Mouse (Mus musculus) ZHBTc4 (cell line): ENCODE measurements around the gene Nrp2.

Source experiments
- DNase-seq: peaks from one replicate; pipeline ENCODE4 v3.0.0-alpha.2; 2011; ENCODE audit warnings: low read depth, low spot score

Nrp2 gene

DNA sequence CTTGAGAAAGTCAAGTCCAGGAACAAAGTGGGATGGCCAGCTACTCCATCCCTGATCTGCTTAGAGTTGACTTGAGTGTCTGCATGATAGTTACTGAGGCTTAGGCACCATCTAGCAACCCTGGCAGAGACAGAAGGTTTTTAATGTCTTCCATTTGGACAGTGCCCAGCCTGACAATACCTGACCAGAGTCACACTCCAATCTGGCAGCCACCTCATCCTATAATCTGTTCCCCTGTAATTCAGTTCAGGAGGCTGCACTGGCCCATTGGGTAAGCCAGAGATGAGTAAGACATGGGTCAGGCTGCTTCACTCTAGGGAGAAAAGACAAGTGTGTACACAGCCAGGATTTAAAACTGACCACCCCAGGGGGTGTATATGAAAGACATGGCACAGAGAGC lies 79.5 kb downstream of the Nrp2 start:
- DNase-seq, result no peak

DNA sequence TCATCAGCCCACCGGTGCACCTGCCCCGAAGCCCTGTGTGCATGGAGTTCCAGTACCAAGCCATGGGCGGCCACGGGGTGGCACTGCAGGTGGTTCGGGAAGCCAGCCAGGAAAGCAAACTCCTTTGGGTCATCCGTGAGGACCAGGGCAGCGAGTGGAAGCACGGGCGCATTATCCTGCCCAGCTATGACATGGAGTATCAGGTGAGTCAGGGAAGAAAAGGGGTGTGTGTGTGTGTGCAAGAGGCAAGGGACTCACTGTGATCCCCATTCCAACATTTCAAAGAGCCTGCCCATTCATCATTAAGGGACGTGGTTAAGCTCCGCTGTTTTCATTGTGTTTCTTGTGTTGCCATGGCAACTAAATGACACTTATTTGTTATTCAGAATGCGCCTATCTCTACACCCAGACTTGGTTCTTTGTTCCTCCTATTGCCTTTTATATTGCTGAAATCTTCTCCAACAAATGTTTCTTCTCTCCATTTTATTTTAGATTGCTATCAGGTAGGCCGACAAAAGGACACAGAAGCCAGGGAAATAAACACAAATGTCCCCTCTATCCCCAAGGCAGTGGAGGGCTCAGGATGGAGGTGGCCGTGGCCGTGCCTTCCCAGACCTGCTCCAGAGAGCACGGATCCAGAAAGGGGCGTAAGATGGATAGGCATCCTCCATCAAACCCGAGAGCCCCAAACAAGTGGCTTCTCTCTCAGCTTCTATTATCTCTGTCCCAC lies 80.4 kb downstream of the Nrp2 start:
- DNase-seq, result peak; percentile 95

DNA sequence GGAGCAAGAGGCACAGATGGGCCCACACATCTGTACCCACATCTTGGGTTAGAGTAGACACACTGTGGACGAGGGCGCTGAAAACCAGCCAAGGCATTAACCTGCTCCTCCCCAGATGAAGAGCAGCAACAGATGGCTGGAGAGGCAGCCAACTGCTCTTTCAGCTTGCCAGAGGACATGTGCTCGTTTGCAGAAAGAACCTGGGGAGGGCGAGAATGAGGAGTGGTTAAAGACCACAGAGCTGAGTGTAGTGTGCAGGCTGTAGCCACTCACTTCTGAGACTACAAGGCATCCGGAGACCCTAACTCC lies 81.0 kb downstream of the Nrp2 start:
- no peak for DNase-seq

DNA sequence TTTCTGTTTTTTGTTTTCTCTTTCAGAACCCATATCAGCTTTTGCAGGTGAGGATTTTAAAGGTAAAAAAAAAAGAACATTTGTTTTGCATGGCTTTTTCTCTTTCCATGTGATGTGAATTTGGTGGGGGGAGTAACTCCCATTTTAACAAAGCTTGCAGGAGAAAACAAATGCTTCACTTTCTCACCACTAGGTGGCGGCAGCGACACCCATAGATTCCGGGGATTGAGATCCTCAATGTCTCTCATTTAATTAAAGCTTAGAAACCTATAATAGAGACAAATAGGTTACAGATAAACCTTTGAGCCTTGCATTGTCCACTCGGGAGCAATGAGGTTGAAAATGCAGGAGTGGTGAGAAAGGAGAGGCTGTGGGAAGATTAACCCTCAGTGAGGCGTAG lies 83.2 kb downstream of the Nrp2 start:
- peak; percentile 77 for DNase-seq

DNA sequence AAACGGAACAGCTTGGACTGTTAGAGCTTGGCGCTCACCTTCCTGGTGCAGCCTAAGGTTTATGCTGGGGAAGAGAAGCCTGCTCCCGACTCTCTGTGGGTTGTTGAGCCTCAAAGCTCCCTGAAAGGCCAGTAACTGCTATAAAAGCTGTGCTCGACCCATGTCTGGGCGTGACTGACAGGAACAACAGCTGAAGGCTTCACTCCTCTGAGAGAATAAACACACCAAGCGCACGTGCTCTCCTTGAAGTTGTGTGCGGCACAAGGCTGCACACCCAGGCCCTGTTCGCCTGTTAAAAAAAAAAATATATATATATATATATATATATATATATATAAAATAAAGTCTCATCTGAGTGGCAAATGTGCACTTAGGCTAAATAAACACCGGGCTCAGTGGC lies 84.5 kb downstream of the Nrp2 start:
- no peak for DNase-seq

DNA sequence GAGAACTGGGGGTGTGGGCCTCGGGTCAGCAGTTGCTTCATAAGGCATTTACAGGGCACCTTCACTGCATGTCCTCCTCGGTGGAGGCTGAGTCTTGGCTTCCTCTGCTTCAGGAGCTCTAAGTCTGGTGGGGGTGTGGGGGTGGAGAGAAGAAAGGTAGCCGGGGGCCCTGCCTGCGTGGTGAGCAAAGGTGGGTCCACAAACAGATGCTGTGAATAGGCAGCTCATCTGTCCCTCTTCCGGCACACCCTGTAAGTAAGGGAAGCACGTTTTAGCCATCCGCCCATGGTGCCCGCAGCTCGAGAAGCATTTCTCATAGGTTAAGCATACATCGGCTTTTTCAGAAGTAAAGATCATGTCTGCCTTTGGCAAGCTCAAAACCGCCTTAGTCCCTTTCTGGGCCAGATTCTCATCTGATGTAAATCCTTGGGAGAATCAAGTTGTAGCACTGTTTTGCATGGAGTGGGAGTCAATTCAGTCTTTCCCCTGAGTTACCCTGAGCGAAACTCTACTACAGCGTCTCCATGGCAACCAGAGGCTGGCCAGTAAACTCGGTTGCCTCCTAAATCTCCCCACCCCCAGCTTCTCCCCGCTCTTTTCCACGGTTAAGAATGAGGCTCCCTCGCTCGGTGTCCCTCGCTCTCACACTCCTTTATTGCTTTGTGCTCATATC lies 91.3 kb downstream of the Nrp2 start:
- peak; percentile 82 for DNase-seq

DNA sequence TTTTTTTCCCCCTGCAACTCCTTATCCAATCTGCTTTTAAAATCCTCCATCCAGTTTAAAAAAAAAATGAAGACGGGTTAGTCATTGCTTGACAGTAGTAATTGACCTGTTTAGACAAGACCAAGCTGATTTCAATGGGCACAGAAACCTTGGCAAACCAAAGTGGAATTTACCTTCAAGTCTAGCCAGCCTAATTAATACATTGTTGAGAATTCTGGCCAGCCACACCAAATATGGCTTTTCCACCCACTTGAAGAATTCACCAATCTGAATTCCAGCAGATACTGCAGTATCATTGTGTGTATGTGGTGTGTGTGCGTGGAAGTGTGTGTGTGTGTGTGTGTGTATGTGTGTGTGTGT lies 91.8 kb downstream of the Nrp2 start:
- no peak for DNase-seq

DNA sequence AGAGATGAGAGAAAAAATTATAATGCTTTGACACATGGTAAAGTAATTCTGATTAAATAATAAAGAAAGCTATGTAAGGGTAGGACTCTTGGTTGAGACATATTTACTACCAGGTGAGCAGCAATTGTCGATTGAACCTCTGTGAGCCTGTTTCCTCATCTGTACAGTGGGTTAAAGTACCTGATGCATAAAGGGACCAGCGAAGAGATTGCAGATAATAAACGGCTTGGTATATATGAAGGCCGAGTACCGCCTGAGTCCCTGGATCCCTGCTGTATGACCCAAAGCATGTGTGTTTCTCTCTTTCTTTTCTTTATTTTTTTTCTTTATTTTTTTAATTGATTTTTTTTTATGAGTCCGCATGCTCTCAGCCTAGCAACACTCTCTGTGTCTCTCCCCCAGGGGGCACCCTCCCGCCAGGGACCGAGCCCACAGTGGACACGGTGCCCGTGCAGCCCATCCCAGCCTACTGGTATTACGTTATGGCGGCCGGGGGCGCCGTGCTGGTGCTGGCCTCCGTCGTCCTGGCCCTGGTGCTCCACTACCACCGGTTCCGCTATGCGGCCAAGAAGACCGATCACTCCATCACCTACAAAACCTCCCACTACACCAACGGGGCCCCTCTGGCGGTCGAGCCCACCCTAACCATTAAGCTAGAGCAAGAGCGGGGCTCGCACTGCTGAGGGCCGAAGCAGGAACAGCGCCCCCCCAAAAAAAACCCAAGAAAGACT lies 92.4 kb downstream of the Nrp2 start:
- DNase-seq, result peak; percentile 48

DNA sequence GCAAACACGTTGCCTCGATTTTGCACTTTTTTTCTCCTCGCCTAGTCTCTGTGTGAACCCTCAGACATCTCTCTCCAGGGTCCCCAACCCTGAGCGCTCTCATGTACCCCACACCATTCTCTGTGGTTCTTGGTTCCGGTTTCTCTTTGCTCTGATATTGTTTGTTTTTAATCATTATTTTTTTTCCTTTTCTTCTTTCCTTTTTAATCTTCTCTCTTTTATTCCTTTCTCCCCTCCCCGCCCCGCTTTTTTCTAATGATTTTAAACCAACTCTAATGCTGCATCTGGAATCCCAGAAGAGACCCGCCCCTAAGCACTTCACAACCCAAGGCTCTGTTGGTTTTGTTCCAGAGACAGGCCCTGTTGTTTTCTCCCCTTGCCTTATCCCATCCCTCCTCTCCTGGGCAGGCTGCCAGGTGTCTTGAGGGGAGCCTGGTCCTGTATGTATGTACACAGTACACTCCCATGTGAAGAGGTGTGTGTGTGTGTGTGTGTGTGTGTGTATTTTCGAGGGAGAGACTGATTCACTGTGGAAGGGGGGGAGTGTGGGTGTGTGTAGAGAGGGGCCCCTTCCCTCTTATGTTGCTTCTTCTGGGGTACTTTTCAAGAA lies 93.1 kb downstream of the Nrp2 start:
- DNase-seq, result no peak

DNA sequence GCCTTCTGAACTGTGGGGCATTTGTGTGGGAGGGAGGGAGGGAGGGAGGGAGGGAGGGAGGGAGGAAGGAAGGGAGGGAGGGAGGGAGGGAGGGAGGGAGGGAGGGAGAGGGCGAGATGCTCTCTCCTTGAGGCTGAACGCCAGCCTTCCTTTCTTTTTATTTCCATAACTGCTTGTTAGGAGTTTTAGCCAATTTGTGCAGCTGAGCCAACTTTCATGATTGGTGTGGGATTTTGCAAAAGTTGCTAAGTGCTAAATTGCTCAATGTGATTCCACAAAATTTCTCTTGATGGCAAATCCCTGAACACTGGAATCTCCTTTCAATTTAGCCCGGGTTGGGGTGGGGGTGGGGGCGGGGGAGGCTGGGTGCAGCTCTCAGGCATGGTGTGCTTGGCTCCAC lies 96.3 kb downstream of the Nrp2 start:
- DNase-seq, result no peak

DNA sequence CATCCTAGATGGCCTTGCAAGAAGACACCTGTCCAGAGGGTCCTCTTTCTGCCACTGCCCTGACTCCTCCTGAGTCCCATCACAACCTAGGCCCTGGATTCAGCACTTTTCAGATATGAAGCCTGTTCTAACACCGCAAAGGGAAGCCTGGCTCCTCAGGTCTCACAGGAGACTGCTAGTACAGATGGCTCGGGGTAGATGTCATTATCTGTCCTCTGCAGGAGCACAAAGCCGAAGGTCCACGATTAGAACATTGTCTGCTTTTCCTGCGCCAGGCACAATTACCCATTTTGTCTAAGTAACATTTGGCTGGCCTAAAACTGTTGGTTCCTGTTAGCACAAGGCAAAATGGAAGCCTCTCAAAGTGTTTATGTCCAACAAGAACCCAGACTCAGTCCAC lies 97.3 kb downstream of the Nrp2 start:
- no peak for DNase-seq

DNA sequence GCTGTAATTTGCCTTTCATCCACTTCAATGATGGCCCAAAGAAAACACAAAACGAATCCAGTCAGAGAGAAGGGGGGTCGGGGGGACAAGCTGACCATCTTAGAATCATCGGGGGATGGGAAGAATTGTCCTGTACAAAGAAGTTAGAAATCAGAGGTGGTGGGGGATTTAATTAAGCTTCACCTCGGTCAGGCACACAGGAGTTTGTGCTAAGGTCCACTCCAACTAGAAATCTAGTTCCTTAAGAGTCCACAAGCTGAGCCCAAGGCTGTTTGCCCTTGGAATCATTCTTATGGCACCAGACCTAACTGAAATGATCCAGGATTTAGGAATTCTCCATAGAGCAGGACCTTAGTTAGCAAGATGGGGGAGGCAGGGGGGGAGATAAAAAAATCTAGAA lies 98.3 kb downstream of the Nrp2 start:
- DNase-seq, result no peak

DNA sequence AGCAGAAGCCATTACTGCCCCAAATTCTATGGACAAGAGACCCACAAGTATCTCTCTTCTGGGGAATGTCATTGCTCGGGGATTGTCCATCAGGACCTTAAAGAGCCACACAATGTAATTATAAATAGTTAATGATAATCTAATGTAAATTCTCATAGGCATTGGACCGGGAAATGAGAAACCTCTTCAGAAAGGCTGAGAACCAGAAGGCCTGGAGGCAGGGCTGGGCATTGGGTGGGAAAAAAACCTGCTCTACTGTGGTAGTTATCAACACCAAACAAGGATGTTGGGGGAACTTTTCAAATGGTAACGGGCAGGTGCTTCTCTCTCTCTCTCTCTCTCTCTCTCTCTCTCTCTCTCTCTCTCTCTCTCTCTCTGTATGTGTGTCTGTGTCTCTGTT lies 98.8 kb downstream of the Nrp2 start:
- no peak for DNase-seq

DNA sequence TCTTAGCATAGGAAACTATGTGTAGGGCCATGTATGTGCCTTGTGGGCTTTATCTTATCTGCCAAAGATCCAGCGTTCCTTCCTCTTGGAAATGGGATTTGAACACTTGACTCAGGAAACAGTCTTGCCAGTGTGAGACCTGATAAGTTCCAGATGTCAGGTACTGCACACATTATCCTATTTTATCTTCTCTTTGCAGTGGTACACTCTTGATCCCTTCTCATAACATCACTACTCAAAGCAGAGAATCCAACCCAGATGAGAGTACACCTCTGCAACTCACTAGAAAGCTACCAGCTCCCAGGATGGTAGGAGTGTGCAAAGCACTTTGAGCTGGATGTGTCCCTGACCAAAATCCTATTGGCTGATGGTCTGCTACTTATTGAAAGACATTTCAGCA lies 100.5 kb downstream of the Nrp2 start:
- no peak for DNase-seq

DNA sequence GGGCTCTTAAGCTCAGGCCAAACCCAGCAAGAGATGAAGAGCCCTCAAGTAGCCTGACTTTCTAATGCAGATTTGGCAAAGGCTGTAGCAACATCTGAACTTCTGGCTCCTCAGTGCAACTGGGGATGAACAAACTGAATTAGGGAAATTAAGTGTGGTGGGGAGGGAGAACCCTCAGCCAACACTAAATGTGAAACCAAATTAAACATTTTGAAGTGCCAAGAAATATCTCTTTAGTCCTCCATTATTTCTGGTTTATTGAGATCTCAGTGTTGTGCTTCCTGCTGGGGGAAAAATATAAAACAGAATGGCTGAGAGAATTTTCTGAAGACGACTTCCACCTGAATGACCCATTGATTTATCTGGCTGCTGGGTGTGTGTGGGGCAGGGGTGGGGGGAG lies 102.9 kb downstream of the Nrp2 start:
- no peak for DNase-seq

DNA sequence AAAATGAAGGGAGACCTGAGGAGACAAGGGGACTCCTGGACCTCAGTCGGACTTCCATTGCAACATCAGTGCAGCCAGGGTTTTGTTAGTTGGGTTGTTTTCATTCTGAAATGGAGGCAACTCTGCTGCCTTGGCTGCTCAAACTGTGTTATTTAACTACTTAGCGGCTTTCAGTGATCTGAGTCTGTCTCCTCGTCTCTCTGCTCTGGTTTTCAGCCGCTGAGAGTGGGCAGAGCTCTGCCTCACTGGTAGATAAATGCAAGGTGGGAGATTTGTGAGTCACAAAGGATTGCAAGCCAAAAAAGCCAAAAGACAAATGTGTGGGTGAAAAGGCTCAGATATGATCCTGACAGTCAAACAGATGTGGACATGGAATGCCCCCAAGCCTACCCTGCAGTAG lies 105.3 kb downstream of the Nrp2 start:
- no peak for DNase-seq

DNA sequence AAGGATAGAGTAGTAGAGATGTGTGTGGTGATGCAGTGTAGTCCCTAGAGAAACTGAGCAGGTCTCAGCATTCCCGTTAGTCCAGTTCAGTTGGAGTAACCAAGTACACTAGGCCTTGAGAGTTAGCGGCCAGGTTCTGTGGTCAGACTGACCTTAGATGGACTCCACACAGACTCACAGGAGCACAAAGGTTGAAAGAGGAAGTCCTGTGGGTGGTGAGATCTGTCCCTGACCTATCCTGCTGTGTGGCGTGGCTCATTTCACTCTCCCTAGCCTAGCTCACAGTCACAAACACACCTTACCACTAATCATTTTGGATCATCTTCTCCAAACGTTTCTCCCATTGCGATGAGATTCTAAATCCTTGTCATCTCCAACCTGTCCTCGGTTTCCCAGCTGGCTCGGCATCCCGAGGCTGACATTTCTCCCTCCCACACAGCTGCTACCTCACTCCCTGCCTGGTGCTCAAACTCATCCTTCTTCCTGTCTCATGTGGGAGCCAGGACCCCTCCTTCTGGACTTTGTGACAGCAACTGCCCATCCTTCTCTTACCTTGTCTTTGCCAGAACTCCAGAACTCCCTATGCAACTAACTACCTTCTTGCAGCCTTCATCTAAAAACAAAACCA lies 106.6 kb downstream of the Nrp2 start:
- DNase-seq, result no peak

DNA sequence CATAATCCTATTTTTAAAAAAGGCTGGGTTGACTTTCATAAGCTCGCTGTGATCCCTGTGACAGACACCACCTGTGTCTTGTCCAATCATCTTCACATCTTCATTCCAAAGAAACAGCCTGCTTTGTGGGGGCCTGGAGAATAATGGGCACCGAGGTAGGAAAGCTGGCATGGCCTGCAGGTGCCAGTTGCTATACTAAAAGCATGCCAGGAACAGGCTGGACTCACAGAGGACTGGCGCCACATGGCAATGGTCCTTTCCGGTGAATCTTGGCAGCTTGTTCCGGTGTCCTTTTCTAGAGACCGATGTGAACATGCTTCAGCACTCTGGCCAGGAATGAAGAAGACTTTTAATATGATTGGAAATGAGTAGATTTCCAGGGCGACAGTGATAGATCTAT lies 108.1 kb downstream of the Nrp2 start:
- DNase-seq, result no peak

DNA sequence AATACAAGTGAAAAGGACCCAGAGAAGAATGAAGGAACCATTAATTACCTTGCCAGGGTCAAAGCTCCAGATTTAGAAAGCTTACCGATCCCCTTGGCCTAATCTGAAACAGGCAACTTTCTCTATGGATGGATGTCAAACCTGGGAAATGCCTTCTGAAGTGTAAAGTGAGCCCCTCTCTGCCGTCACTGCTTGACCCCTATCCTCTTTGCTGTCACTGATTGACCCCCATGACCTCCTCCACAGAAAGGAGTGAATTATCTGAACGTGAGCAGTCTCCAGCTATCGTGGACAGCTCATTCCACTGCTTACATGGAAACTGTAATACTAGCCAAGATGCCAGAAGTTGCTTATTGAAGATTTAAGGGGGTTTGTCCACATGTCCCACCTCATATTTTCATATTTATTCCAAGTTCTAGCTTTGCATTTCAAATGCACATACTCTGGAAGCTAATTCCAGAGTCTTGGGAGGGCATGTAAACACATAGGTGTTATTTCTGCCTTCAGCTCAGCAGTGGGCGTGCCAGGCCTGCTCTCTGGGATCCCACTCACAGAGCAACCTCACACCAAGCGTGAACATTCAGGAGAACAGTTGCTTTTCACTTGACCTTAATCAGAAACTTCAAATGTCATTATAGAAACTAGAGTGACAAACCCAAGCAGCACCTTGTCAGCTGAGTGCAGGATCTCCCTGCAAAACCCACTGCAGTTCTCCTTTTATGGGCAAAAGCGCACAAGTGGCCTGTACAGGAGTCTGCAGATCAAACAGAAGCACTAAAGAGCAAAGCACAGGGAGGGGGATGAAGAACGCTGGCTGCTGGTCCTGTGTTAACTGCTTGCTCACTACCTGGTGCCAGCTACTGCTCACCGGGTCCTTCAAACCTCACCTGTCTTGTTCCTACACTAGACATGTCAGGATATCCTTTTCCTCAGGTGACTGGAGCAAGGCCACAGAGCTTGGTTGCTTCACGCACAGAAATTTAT lies 109.9 kb downstream of the Nrp2 start:
- no peak for DNase-seq

DNA sequence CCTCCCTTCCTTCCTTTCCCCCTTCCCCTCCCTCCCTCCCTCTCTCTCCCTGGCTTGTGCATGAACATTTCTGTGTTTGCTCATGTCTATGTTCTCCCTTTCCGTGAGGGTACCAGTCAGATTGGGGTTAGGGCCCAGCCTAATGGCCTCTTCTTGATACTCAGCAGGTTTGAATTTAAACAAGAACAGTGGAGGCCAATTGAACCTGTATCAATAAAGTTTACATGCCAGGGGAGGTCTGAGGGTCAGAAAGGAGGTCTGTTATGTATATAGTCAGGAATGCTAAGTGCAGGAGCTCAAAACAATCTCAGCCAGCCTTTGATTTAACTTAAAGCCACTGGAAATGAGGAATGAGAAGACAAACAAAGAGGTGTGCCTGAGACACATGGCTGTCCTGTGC lies 110.9 kb downstream of the Nrp2 start:
- DNase-seq, result no peak

DNA sequence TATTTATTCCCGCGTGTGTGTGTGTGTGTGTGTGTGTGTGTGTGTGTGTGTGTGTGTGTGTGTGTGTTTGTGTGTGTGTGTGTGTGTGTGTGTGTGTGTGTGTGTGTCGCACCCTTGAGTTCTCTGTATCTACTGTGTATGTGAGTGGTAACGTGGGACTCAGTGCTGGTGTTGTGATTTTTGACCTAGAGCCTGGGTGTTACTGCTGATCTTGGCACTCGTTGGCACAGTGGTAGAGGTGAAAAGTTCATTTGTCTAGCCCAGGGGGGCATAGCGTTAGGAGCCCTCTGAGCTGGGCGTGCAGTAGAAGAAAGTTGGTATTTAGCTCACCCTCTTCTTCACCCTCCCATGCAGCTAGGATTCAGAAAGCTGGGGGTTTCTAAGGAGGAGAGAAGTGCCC lies 114.5 kb downstream of the Nrp2 start:
- DNase-seq, result no peak
